Mouse (Mus musculus) CD4-positive naive resting alpha-beta T cell, adult 57 days (primary cell): ENCODE results near the gene 5830411N06Rik. TPM values are rescaled to one million over a fixed set of nuclear protein-coding genes. Genes with fewer than 3 reads are reported as not detected.

Experiments
- total RNA-seq: library from RNA; stranded (reverse); gene quantifications from one replicate; pipeline ENCODE4 v1.2.4, GENCODE M21; 2023

The 5830411N06Rik gene
- total RNA-seq, result 0.38 TPM

GRCm38 (mm10) chr7:140247216-140247615 is at the start of gene 5830411N06Rik:
Gene 5830411N06Rik (plus strand): TSS chr7:140247284.

GRCm38 (mm10) chr7:140205864-140206263 is 41.2 kb upstream of the 5830411N06Rik start, which contains the start of gene Olfr524:
Gene Olfr524 (minus strand): TSS chr7:140205964.

GRCm38 (mm10) chr7:140217967-140218366 is 29.1 kb upstream of the 5830411N06Rik start, which contains the start of gene Cd163l1:
Gene Cd163l1 (plus strand): TSS chr7:140218267.

GRCm38 (mm10) chr7:140320558-140320957 is 73.5 kb downstream of the 5830411N06Rik start, which contains the start of gene Olfr525:
Gene Olfr525 (plus strand): TSS chr7:140320858.

GRCm38 (mm10) chr7:140333717-140334116 is 86.6 kb downstream of the 5830411N06Rik start, which contains the start of gene Olfr527:
Gene Olfr527 (plus strand): TSS chr7:140334017.

Other genes starting within 250 kb of the 5830411N06Rik start
- gene Zfp511, start 210.9 kb upstream of the 5830411N06Rik start, total RNA-seq, result 39.9 TPM
- 38.8 TPM for gene Tubgcp2, start 210.6 kb upstream of the 5830411N06Rik start, total RNA-seq
- gene Msx3, start 198.2 kb upstream of the 5830411N06Rik start, total RNA-seq, result not detected
- gene Caly, start 164.7 kb upstream of the 5830411N06Rik start, total RNA-seq, result not detected
- gene Prap1, start 153.9 kb upstream of the 5830411N06Rik start, total RNA-seq, result not detected
- gene Fuom, start 144.8 kb upstream of the 5830411N06Rik start, total RNA-seq, result 11.0 TPM
- gene Paox, start 131.5 kb upstream of the 5830411N06Rik start, total RNA-seq, result 5.1 TPM
- 31.3 TPM for gene Echs1, start 130.8 kb upstream of the 5830411N06Rik start, total RNA-seq
- gene Mtg1, start 109.7 kb upstream of the 5830411N06Rik start, total RNA-seq, result 16.0 TPM
- not detected for gene Sprn, start 92.4 kb upstream of the 5830411N06Rik start, total RNA-seq
- not detected for gene Olfr522, start 82.5 kb upstream of the 5830411N06Rik start, total RNA-seq
- gene Olfr523, start 74.1 kb upstream of the 5830411N06Rik start, total RNA-seq, result not detected
- 0.12 TPM for gene Olfr524, start 41.3 kb upstream of the 5830411N06Rik start, total RNA-seq
- gene Cd163l1, start 29.0 kb upstream of the 5830411N06Rik start, total RNA-seq, result 0.47 TPM
- gene Olfr525, start 73.6 kb downstream of the 5830411N06Rik start, total RNA-seq, result not detected
- not detected for gene Olfr527, start 86.7 kb downstream of the 5830411N06Rik start, total RNA-seq
- not detected for gene Olfr60, start 114.4 kb downstream of the 5830411N06Rik start, total RNA-seq
- gene Olfr530, start 129.0 kb downstream of the 5830411N06Rik start, total RNA-seq, result not detected
- gene Olfr531, start 155.6 kb downstream of the 5830411N06Rik start, total RNA-seq, result not detected
- gene Olfr532, start 174.4 kb downstream of the 5830411N06Rik start, total RNA-seq, result not detected
- not detected for gene Olfr533, start 216.1 kb downstream of the 5830411N06Rik start, total RNA-seq
- gene Olfr535, start 236.9 kb downstream of the 5830411N06Rik start, total RNA-seq, result not detected